Mouse (Mus musculus): ENCODE measurements at regions not wholly inside any gene's neighbourhood (a gene's known extent, or its start where the extent isn't known, plus 50 kb on each side); places are given as distances from the start of the nearest gene placed in this dataset.

DNA sequence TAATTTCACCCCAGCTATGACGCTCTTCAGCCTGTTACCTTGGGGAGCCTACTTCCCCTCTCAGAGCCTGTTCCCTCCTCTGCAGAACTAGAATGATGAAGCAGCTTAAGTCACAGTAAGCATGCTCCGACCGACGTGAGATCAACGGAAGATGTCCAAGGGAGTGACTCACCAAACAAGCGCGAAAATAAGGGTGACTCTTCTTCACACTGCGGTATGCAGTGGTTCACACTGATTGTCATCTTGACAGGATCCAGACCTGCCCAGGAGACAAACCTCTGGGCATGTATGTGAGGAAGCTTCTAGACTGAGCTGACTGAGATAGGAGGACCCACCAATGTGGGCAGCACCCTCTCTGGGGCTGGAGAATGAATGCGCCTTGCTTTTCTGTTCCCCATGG lies 116.3 kb upstream of the Tpm1 start:
- DNase-seq = no peak

DNA sequence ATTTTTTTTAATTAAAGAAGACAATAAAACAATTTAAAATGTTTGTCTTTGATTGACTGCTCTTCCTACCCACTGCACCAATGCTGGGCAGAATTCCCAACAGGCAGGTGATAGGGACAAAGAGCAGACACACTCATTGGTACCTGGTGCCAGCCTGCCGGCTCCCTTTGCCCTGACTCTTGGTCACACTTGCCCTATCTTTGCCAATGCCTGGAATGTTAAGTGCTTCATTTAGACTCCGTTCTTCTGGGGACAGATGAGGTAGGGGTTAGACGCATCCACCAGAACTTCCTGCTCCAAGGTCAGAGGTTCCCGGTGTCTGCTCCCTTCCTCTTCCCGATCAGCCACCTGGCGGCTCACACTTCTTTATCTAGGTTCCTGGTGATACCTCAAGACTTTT lies 114.5 kb upstream of the Tpm1 start:
- DNase-seq = no peak

DNA sequence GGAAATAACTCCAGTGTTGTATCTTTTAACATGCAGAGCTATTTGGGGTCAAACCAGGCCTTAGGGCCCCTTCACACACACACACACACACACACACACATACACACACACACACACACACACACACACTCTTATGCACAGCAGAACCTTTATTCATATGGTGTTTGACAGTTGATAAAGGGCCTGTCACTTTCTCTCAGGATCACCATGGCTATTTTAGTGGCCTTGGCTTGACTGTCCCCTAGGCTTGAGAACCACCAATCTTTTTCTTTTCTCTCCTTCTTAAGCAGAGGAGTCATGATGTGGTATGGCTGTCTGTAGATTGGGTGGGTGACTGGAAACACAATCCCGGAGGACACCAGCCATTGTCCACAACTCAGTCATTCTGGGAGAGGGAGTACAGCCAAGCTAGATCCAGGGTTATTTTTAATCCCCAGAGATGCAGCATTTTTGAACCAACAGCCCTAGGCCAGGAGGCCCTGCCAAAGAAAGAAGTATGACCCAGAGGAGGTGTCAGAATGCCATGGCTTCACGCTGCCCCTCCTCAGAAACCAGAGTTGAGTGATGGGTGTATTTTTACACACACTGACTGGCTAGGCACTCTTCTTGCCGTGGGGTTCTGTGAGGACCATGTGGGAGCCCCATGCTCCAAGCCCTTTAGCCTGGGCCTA lies 111.7 kb upstream of the Tpm1 start:
- DNase-seq = no peak

DNA sequence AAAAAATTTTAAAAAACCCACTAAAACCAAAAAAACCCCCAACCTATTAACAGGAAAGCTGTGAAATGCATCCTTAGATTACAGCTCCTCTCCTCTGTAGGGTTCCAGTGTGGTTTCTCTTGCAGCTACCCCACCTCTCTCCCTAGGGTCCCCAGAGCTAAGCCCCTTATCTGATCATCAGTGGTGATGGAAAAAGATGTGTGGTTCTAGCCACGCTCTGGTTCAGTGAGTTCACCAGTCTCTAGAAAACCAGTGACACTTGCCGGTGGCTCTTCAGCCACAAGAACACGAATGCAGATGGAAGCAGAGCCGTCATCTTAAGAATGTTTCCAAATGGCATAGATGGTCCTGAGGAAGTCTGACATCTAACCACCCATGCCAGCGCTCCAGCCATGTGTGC lies 111.1 kb upstream of the Tpm1 start:
- DNase-seq = no peak

GRCm38 (mm10) chr9:67156590-67157259 lies 107.5 kb upstream of the Tpm1 start:
- DNase-seq = peak; percentile 41

DNA sequence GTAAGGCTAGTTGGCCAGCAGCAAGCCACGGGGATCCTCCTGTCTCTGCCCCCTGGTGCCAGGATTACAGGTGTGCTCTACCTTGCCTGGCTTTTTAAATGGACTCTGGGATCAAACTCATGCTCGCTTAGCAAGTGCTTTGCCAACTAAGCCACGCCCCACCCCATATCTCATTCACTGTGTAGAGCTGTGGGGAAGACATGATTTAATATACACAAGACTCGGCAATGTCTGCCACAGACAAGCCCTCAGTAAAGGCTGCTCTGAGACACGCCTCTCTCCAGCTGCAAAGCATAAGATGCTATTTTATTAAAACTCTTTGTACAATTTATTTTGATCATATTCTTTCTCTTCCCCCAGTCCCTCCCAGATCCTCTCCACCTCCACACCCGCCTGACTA lies 104.9 kb upstream of the Tpm1 start:
- DNase-seq = no peak

DNA sequence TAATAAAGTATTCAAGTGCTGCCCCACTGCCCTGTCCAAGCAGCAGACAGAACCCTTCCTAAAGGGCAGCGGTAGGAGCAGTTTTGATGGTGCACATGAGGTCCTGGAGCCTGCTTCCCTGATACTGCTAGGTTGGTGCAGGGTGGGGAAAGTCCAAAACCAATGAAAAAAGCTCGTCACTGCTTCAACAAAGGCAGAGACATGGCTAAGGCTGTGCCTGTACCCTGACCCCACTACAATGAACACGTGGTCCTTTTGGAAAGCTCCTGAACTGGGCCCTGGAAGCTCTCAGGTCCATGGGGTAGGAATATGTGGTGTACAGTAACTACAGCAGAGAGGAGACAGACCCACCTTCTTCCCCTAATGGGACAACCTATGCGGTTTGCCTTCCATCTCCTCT lies 104.1 kb upstream of the Tpm1 start:
- no peak for DNase-seq

DNA sequence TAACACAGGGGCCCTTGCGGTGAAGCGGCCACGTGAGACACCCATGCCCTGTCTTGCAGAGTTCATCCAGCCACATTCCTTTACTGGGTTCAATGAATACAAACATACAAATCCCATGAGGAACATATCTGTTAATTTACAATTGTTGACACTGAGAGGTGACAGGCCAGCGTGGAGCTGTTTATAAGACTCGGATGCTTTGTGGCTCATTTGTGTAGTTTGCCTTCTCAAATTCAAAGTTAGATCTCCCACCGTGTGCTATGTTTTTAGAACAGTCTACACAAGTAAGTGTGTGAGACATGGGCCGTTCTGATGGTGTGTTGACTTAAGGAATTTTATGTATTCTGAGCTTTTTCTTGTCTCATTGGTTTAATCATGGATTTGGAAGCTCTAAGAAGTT lies 98.5 kb upstream of the Tpm1 start:
- DNase-seq = no peak

DNA sequence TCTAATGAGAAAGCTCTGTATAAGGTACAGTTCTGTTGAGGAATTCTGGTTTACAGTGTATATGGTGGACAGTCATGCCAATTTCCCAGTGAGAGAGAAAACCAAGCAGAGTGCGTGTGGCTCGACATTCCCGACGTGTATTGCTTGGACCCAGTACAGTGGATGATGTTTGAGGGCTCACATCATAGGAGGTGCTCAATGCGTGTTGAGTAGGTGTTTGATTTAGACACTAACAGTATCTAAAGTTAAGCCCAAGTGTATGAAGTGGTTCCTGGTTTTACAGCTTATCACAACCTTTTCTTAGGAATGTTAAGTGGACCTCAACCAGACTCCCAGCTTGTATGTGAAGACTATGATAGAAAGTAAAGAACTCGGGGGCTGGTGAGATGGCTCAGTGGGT lies 96.2 kb upstream of the Tpm1 start:
- no peak for DNase-seq

- no peak for DNase-seq
These were observed 95.3 kb upstream of the Tpm1 start for GRCm38 (mm10) chr9:67144511-67144910.

GRCm38 (mm10) chr9:67140319-67140887 lies 91.2 kb upstream of the Tpm1 start:
- peak; percentile 40 for DNase-seq

DNA sequence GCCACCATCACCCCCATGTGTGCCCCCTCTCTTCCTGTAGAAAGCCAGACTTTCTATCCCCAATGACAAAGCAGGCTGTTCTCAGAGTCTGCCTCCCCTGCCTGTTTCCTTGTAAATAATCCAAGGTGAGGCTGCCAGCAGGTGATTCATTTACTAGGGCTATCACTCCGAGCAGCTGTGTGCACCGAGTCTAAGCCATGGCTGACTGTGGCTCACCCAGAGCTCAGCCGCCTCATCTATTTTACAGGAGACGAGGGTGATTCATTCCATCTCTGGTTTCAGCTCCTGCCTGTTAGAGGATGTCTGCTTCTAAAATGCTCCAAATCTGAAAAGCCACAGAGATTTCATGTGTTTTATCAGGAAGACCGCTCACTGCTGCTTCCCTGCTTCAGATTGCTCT lies 88.5 kb upstream of the Tpm1 start:
- DNase-seq = peak; percentile 34

- no peak for DNase-seq
These were observed 87.9 kb upstream of the Tpm1 start for GRCm38 (mm10) chr9:67137141-67137540.

DNA sequence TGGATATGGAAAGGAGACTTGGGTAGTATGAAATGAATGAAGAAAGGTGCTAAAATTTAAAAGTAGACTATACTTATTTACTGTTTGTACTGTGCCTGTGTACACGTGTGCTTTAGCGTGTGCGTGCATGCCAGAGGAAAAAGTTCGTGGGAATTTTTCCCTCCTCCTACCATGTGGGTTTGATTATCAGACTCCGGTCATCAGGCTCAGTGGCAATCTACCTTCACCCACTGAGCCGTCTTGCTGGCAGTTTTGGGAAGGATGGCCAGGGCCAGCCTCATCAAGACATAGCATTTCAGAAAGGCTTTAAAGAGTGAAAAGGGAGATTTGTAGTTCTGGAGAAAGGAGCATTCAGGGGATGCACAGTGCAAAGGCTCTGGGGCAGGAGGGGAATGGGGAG lies 87.0 kb upstream of the Tpm1 start:
- DNase-seq = no peak

DNA sequence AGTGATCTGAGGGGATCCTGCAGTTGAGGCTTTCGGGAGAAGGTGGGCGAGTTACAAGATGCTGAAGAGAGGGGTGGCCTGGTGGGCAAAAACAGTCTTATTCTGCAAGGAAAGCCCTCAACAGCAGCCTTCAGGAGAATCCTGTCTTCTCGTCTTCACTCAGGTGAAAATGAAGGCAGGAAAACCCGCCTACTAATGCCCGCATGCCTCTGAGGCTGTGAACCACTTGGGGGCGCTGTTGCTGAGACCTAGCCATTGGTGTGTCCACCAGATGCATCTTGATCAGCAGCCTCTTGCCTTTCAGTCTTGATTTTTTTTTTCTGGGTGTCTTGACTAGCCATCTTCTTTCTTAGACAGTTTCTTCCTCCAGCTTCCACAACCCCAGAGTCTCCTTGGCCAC lies 85.2 kb upstream of the Tpm1 start:
- DNase-seq = peak; percentile 39

GRCm38 (mm10) chr9:67132370-67132769 lies 83.2 kb upstream of the Tpm1 start:
- no peak for DNase-seq

GRCm38 (mm10) chr9:67130730-67131440 lies 81.7 kb upstream of the Tpm1 start:
- peak; percentile 33 for DNase-seq

- peak; percentile 23 for DNase-seq
These were observed 80.7 kb upstream of the Tpm1 start for GRCm38 (mm10) chr9:67129891-67130290.

GRCm38 (mm10) chr9:67129095-67129494 lies 79.9 kb upstream of the Tpm1 start:
- no peak for DNase-seq

DNA sequence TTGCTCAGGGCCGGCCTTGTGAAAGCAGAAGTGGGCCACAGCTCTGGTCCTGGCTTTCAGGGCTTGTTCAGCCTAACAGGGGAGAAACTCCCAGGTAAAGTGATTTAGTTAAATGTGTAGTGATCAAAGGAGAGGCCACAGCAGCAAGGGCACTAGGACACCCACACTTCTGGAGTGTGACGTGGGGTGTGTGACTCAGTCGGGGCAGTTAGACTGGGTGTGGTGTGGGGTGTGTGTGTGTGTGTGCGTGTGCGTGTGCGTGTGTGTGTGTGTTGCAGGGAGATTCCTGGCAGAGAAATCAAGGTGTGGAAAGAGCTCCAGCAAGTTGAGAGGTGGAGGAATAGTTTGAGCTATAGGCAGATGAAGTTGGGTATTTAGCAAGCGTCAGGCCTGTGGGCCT lies 72.5 kb upstream of the Tpm1 start:
- DNase-seq = no peak

DNA sequence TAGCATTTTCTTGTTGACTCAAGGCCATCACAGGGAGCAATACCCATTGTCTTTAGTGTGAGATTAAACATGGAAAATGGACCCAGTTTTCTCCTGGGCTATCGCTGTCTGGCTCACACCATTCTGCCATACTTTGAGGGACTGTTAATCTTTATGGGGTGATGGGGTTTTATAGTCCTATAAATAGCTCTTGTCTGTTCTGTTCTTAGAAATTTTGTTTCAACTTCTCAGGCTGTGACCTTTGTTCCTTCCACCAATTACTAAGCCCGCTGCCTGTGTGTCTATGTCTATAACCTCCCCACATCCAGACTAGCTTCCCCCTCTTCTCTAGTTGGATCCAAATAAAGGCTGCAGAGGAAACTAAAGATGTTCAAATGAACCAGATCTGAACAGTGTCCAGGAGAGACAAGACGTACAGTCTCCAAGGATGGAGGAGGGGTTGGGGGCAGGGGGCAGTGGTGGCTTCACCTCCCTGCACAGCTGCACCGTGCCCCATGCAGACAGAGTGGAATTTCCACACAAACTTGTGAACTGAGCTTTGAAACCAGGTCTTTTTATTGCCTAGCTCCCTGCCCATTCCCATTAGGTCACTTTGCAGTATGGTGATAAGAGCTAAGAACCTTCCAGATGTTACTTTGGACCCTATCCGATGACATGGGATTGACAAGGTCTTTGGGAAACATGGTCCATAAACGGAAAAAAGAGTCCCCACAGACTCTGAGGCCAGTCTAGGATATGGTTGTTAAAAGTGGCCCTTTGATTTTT lies 69.9 kb upstream of the Tpm1 start:
- no peak for DNase-seq

DNA sequence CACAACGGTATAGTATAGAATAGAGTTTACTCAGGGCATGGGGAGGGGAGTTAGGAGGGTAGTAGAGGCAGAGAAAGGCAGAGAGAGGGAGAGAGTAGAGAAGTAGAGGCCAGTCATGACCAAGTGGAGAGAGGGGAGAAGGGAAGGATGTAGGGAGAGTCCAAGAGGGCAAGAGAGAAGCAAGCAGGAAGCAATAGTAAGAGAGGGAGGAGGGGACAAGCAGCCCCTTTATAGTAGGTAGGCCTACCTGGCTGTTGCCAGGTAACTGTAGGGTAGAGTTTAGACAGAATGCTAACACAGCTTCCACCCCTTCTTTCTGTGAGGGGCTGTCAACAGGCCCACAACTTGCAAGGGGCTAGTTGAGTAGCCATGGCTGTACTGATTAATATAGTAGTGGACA lies 69.2 kb upstream of the Tpm1 start:
- DNase-seq = no peak

DNA sequence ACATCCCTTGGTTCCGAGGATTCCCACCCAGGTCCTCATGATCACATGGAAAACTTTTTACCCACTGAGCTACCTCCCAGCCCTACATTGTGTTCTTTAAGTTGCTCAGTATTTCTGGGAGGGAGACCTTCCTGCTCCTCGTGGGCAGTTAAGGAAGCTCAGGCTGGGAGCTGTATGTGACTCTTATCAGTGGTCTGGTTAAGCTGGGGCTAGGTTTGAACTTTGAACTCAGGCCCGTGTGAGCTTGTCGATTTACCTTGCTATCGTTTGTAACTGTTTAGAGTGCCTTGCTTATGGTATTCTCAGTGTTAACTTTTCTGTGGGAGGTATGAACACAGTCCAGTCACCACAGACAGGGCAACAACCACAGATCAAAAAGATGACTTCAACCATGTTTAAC lies 68.4 kb upstream of the Tpm1 start:
- DNase-seq = no peak
